Mouse (Mus musculus): ENCODE data around the gene Junb. TPM values are rescaled to one million over a fixed set of nuclear protein-coding genes. Genes with fewer than 3 reads are reported as not detected.
A peak's percentile ranks its signal among the peaks of the same experiment; 100 is the strongest.

Junb gene
- polyA plus RNA-seq, 1 experiment: 158 TPM

GRCm38 (mm10) chr8:84974543-84975142 is 3.9 kb downstream of the Junb start:
- TF ChIP-seq USF1 (IDR thresholded peaks at IDR 0.05; ENCODE audit: low read depth) (no peak), CTCF (IDR thresholded peaks at IDR 0.05; ENCODE audit: control insufficient read depth, insufficient read depth, insufficient read length) (no peak), CEBPB (IDR thresholded peaks at IDR 0.05; ENCODE audit: low read depth) (no peak), MYOG (IDR thresholded peaks at IDR 0.05; ENCODE audit: control insufficient read depth, extremely low read depth, insufficient read length) (no peak)
- Histone ChIP-seq H3ac (ENCODE audit: control insufficient read depth, insufficient read length, low read depth) (peak overlapping the region; percentile 8), H3K79me2 (ENCODE audit: control insufficient read depth, insufficient read depth) (peaks cover 57% of the 10 kb centered on the region), H3K36me3 (ENCODE audit: control insufficient read depth, insufficient read depth) (peaks cover 30% of the 10 kb centered on the region), H3K4me3 (ENCODE audit: insufficient read depth, poor library complexity, severe bottlenecking) (no peak overlapping the region), H3K79me3 (ENCODE audit: low read depth) (peaks cover 31% of the 10 kb centered on the region), H3K27me3 (ENCODE audit: control insufficient read depth, insufficient read depth, insufficient read length) (no peaks in the 10 kb centered on the region)

GRCm38 (mm10) chr8:84973803-84974542 is 4.5 kb downstream of the Junb start:
- no peak for TF ChIP-seq MAX (IDR thresholded peaks at IDR 0.05)
- TF ChIP-seq MYOG (IDR thresholded peaks at IDR 0.05; ENCODE audit: control insufficient read depth, extremely low read depth, insufficient read length): no peak
- TF ChIP-seq FOSL1 (IDR thresholded peaks at IDR 0.05; ENCODE audit: insufficient read depth, low read length, poor library complexity, severe bottlenecking): no peak
- no peak for TF ChIP-seq CEBPB (IDR thresholded peaks at IDR 0.05; ENCODE audit: low read depth)
- no peak for TF ChIP-seq USF1 (IDR thresholded peaks at IDR 0.05; ENCODE audit: low read depth)
- TF ChIP-seq CTCF (IDR thresholded peaks at IDR 0.05; ENCODE audit: control insufficient read depth, insufficient read depth, insufficient read length): no peak
- no peak for TF ChIP-seq MYOD1 (IDR thresholded peaks at IDR 0.05; ENCODE audit: control insufficient read depth, insufficient read length, low read depth)
- H3K27me3 ChIP-seq (ENCODE audit: control insufficient read depth, insufficient read depth, insufficient read length): no peaks in the 10 kb centered on the region
- H3K4me3 ChIP-seq (ENCODE audit: insufficient read depth, poor library complexity, severe bottlenecking): no peak overlapping the region
- H3K36me3 ChIP-seq (ENCODE audit: control insufficient read depth, insufficient read depth): peaks cover 30% of the 10 kb centered on the region
- peaks cover 31% of the 10 kb centered on the region for H3K79me3 ChIP-seq (ENCODE audit: low read depth)
- H3ac ChIP-seq (ENCODE audit: control insufficient read depth, insufficient read length, low read depth): no peak overlapping the region
- H3K79me2 ChIP-seq (ENCODE audit: control insufficient read depth, insufficient read depth): peaks cover 62% of the 10 kb centered on the region

GRCm38 (mm10) chr8:84973079-84973478 is 5.4 kb downstream of the Junb start:
- no peak overlapping the region for H3ac ChIP-seq (ENCODE audit: control insufficient read depth, insufficient read length, low read depth)
- no peaks in the 10 kb centered on the region for H3K27me3 ChIP-seq (ENCODE audit: control insufficient read depth, insufficient read depth, insufficient read length)
- peaks cover 28% of the 10 kb centered on the region for H3K79me3 ChIP-seq (ENCODE audit: low read depth)
- TF ChIP-seq MAX (IDR thresholded peaks at IDR 0.05): no peak
- no peak for TF ChIP-seq USF1 (IDR thresholded peaks at IDR 0.05; ENCODE audit: low read depth)
- TF ChIP-seq CEBPB (IDR thresholded peaks at IDR 0.05; ENCODE audit: low read depth): no peak
- no peak for TF ChIP-seq MYOG (IDR thresholded peaks at IDR 0.05; ENCODE audit: control insufficient read depth, extremely low read depth, insufficient read length)
- no peak for TF ChIP-seq FOSL1 (IDR thresholded peaks at IDR 0.05; ENCODE audit: insufficient read depth, low read length, poor library complexity, severe bottlenecking)
- TF ChIP-seq CTCF (IDR thresholded peaks at IDR 0.05; ENCODE audit: control insufficient read depth, insufficient read depth, insufficient read length): no peak
- no peak for TF ChIP-seq MYOD1 (IDR thresholded peaks at IDR 0.05; ENCODE audit: control insufficient read depth, insufficient read length, low read depth)
- no peak overlapping the region for H3K4me3 ChIP-seq (ENCODE audit: insufficient read depth, poor library complexity, severe bottlenecking)
- peaks cover 30% of the 10 kb centered on the region for H3K36me3 ChIP-seq (ENCODE audit: control insufficient read depth, insufficient read depth)
- H3K79me2 ChIP-seq (ENCODE audit: control insufficient read depth, insufficient read depth): peaks cover 60% of the 10 kb centered on the region

- TF ChIP-seq MAX (IDR thresholded peaks at IDR 0.05): no peak
- TF ChIP-seq USF1 (IDR thresholded peaks at IDR 0.05; ENCODE audit: low read depth): no peak
- no peak for TF ChIP-seq CTCF (IDR thresholded peaks at IDR 0.05; ENCODE audit: control insufficient read depth, insufficient read depth, insufficient read length)
- no peak for TF ChIP-seq MYOG (IDR thresholded peaks at IDR 0.05; ENCODE audit: control insufficient read depth, extremely low read depth, insufficient read length)
- no peak for TF ChIP-seq CEBPB (IDR thresholded peaks at IDR 0.05; ENCODE audit: low read depth)
- no peak for TF ChIP-seq FOSL1 (IDR thresholded peaks at IDR 0.05; ENCODE audit: insufficient read depth, low read length, poor library complexity, severe bottlenecking)
- no peak for TF ChIP-seq MYOD1 (IDR thresholded peaks at IDR 0.05; ENCODE audit: control insufficient read depth, insufficient read length, low read depth)
- peaks cover 14% of the 10 kb centered on the region for H3K79me3 ChIP-seq (ENCODE audit: low read depth)
- no peak overlapping the region for H3K4me3 ChIP-seq (ENCODE audit: insufficient read depth, poor library complexity, severe bottlenecking)
- no peak overlapping the region for H3ac ChIP-seq (ENCODE audit: control insufficient read depth, insufficient read length, low read depth)
- no peaks in the 10 kb centered on the region for H3K27me3 ChIP-seq (ENCODE audit: control insufficient read depth, insufficient read depth, insufficient read length)
- H3K36me3 ChIP-seq (ENCODE audit: control insufficient read depth, insufficient read depth): peaks cover 21% of the 10 kb centered on the region
- peaks cover 38% of the 10 kb centered on the region for H3K79me2 ChIP-seq (ENCODE audit: control insufficient read depth, insufficient read depth)
Observed at GRCm38 (mm10) chr8:84970913-84971312, 7.6 kb downstream of the Junb start.

- peaks cover 14% of the 10 kb centered on the region for H3K79me3 ChIP-seq (ENCODE audit: low read depth)
- H3ac ChIP-seq (ENCODE audit: control insufficient read depth, insufficient read length, low read depth): peak overlapping the region; percentile 91
- H3K36me3 ChIP-seq (ENCODE audit: control insufficient read depth, insufficient read depth): peaks cover 21% of the 10 kb centered on the region
- H3K27me3 ChIP-seq (ENCODE audit: control insufficient read depth, insufficient read depth, insufficient read length): no peaks in the 10 kb centered on the region
- H3K79me2 ChIP-seq (ENCODE audit: control insufficient read depth, insufficient read depth): peaks cover 38% of the 10 kb centered on the region
- H3K4me3 ChIP-seq (ENCODE audit: insufficient read depth, poor library complexity, severe bottlenecking): peak overlapping the region; percentile 55
- TF ChIP-seq MYOG (IDR thresholded peaks at IDR 0.05; ENCODE audit: control insufficient read depth, extremely low read depth, insufficient read length) (no peak), MYOD1 (IDR thresholded peaks at IDR 0.05; ENCODE audit: control insufficient read depth, insufficient read length, low read depth) (no peak), MAX (IDR thresholded peaks at IDR 0.05) (no peak), USF1 (IDR thresholded peaks at IDR 0.05; ENCODE audit: low read depth) (no peak)
Observed at GRCm38 (mm10) chr8:84970135-84970790, 8.3 kb downstream of the Junb start.

All from C2C12 (cell line).